Mouse (Mus musculus) spleen, adult 2 months (tissue): ENCODE measurements around the gene Grip1. TPM values are rescaled to one million over a fixed set of nuclear protein-coding genes. Genes with fewer than 3 reads are reported as not detected.

Experiments used
- DNase-seq, 2 experiments: peaks; one replicate each; pipeline versions ENCODE4 v3.0.0 to v3.0.0-alpha.2; 2012 to 2021; ENCODE audit warnings: low spot score in 2 of 2, low read depth in 1 of 2
- H3K27ac ChIP-seq: fragments of 200-500 bp; 2 replicates; pipeline ENCODE4 v1.5.1; 2012; ENCODE audit warnings: low read length, inconsistent platforms; ENCODE audit not compliant: insufficient read depth
- H3K27me3 ChIP-seq: fragments of 200-500 bp; 2 replicates; pipeline ENCODE4 v1.6.1; 2012; ENCODE audit warnings: mild to moderate bottlenecking, moderate library complexity, low read length, inconsistent platforms; ENCODE audit not compliant: control insufficient read depth, insufficient read depth
- H3K36me3 ChIP-seq: fragments of 200-500 bp; 2 replicates; pipeline ENCODE4 v1.6.1; 2012; ENCODE audit warnings: mild to moderate bottlenecking, low read length, inconsistent platforms; ENCODE audit not compliant: control insufficient read depth, insufficient read depth
- H3K4me1 ChIP-seq: fragments of 200-500 bp; 2 replicates; pipeline ENCODE4 v1.6.1; 2011; ENCODE audit warnings: inconsistent platforms; ENCODE audit not compliant: control insufficient read depth, insufficient read depth, insufficient read length
- H3K4me3 ChIP-seq: fragments of 200-500 bp; 2 replicates; pipeline ENCODE4 v1.5.1; 2011; ENCODE audit warnings: mild to moderate bottlenecking, inconsistent platforms; ENCODE audit not compliant: insufficient read depth, insufficient read length; ENCODE audit errors: extremely low read depth
- CTCF ChIP-seq: fragments of 200-500 bp; IDR thresholded peaks from 2 replicates; pipeline ENCODE4 v1.5.1; 2011; ENCODE audit warnings: mild to moderate bottlenecking, inconsistent platforms; ENCODE audit not compliant: insufficient read depth, insufficient read length, insufficient replicate concordance; ENCODE audit errors: extremely low read depth
- POLR2A ChIP-seq: fragments of 200-500 bp; IDR thresholded peaks from 2 replicates; pipeline ENCODE4 v1.6.1; 2011; ENCODE audit warnings: low read depth, low read length, inconsistent platforms
- WGBS: fragments of 180-500 bp; shearing (Covaris S2); methylation state at CpG from one replicate; pipeline ENCODE4 v1.1.7; 2018; 5-methylcytosine and 5-hydroxymethylcytosine counted together
- polyA plus RNA-seq: library from polyadenylated mRNA; depleted of rRNA; stranded (reverse); fragments of >200 nt; gene quantifications from 2 replicates; pipeline ENCODE4 v1.2.3, GENCODE M21; 2012

The Grip1 gene
- polyA plus RNA-seq, 1 experiment = not detected

DNA sequence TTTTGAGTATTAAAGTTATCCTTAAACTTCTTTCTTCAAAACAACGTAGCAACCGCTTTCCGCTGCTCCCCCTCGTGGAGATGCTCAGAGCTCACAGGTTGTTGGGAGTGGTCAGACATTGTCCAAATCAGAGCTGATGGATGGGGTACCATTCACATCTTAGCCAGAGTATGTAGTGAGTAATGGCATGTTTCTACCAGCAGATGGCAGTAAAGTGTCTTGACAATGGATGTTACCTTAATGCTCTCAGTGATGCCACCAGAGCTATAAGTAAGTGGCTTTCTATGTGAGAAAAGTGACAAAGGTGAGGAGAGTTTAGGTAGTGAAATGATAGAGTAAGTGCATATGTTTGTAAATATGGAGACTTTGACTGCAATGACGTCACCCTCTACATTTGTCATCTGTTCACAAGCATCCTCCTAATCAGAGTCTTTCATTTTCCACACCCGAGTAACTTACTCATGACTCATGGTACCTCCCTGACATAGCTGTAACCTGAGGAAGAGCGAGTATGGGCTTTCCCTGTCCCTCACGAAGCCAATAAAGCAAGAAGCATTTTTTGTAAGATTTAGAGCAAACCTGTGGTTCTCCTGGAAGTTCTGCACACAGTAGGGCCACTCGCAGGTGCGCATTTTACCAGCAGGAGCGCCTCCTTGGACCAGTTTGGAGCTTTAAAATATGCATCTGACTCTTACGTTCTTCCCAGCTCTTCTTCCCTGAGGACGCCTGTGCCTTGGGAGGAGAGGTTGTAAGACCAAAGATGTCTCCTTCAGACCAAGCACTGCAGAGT is 350.2 kb downstream of the Grip1 start:
- TF ChIP-seq CTCF (no peak), POLR2A (no peak)
- H3K27ac ChIP-seq = no peak overlapping the region
- H3K36me3 ChIP-seq = no peaks in the 10 kb centered on the region
- H3K27me3 ChIP-seq = no peaks in the 10 kb centered on the region
- no peak overlapping the region for H3K4me3 ChIP-seq
- WGBS = 56% methylated on average over 13 of the region's 13 CpGs
- no peaks in the 10 kb centered on the region for H3K4me1 ChIP-seq
- peak in 1 of 2 experiments; percentile 3 for DNase-seq

DNA sequence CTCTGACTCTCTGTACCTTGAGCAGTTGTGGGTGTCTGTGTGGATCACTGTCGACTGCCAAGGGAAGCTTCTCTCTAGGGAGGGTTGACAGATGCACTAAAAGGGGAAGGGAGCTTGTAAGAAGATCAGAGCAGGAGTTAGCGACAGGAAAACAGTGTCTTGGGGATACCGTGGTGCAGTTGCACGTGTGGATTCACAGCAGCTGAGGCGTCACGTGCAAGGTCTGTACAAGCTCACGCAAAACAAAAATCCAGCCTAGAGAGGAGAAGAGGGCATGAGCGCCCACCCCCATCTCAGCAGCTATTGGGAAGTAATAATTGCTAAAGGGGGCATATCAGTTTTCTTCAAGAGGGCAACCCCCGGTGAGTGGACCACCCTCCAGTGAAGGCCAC is 350.8 kb downstream of the Grip1 start:
- H3K36me3 ChIP-seq = no peaks in the 10 kb centered on the region
- H3K27me3 ChIP-seq = no peaks in the 10 kb centered on the region
- H3K4me3 ChIP-seq = no peak overlapping the region
- H3K4me1 ChIP-seq = no peaks in the 10 kb centered on the region
- WGBS = 82% methylated on average over 9 of the region's 9 CpGs
- DNase-seq = no peak
- no peak overlapping the region for H3K27ac ChIP-seq
- TF ChIP-seq CTCF = no peak
- no peak for TF ChIP-seq POLR2A

DNA sequence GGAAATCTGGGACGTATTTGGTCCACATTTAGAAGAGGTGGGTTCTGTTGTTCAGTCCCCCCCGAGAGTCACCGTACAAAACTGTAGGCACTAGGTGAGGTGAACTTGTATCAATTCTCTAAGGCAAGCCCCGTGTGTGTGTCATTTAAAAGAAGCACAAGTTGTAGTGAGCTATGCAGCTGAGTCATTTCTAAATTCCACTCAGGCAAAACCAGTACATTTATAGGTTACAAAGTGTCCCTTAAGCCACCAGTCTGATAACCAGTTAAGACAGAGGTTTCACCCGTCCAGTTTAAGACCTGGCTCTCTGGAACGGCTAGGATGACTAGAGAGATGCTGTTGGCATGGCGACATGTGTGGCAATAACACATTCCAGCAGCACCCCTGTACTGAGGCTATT is 351.5 kb downstream of the Grip1 start:
- no peaks in the 10 kb centered on the region for H3K36me3 ChIP-seq
- no peaks in the 10 kb centered on the region for H3K4me1 ChIP-seq
- TF ChIP-seq POLR2A (no peak), CTCF (no peak)
- no peak overlapping the region for H3K27ac ChIP-seq
- no peak for DNase-seq
- 84% methylated on average over 7 of the region's 7 CpGs for WGBS
- no peaks in the 10 kb centered on the region for H3K27me3 ChIP-seq
- H3K4me3 ChIP-seq = no peak overlapping the region

- no peak for DNase-seq
- H3K27me3 ChIP-seq = no peaks in the 10 kb centered on the region
- no peaks in the 10 kb centered on the region for H3K36me3 ChIP-seq
- no peak overlapping the region for H3K4me3 ChIP-seq
- TF ChIP-seq CTCF (no peak), POLR2A (no peak)
- H3K4me1 ChIP-seq = no peaks in the 10 kb centered on the region
- WGBS = 71% methylated on average over 8 of the region's 8 CpGs
- H3K27ac ChIP-seq = no peak overlapping the region
These were observed 352.5 kb downstream of the Grip1 start for GRCm38 (mm10) chr10:119806151-119806550.

GRCm38 (mm10) chr10:119808384-119808783 is 354.8 kb downstream of the Grip1 start:
- no peaks in the 10 kb centered on the region for H3K4me1 ChIP-seq
- WGBS = 89% methylated on average over 5 of the region's 5 CpGs
- H3K27me3 ChIP-seq = no peaks in the 10 kb centered on the region
- no peak overlapping the region for H3K4me3 ChIP-seq
- DNase-seq = no peak
- no peaks in the 10 kb centered on the region for H3K36me3 ChIP-seq
- no peak overlapping the region for H3K27ac ChIP-seq
- TF ChIP-seq CTCF (no peak), POLR2A (no peak)

DNA sequence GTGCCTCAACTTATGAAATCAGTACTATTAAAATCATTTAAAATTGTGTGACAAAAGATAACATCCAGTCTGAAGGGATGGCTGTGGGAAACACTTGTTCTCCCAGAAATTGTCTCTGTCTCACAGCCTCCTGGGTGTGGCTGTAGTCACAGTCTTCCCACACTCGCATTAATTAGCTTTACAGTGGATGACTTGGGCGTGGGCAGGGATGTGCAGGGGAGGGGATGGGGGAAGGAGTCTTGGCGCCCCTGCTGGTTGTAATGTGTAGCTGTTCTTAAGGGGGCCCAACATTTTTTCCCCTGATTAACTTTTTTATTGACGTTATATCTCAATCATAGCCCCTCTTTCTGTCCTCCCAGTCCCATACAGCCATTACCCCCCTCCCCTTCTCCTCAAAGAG is 360.5 kb downstream of the Grip1 start:
- Histone ChIP-seq H3K36me3 (no peaks in the 10 kb centered on the region), H3K4me1 (no peaks in the 10 kb centered on the region), H3K27me3 (no peaks in the 10 kb centered on the region), H3K4me3 (no peak overlapping the region), H3K27ac (no peak overlapping the region)
- WGBS = 82% methylated on average over 4 of the region's 4 CpGs
- TF ChIP-seq POLR2A = no peak
- TF ChIP-seq CTCF = no peak
- no peak for DNase-seq

DNA sequence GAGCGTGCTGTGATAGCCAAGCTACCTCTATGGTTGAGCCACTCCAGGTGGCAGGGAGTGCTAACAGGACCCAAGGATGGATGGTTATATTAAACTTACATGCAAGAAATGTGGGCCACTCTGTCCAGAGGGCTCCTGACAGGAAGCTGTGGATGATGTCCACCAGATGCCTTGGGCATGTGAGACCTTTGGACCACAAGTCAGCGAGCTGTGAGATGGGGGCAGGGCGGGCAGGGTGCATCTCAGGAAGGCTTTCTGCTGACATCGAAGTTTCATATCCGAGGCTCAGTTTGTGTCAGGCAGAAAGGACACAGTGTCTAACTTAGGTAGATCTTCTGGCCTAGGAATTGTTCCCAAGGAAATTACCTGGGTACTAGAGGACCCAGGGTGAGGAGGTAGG is 362.4 kb downstream of the Grip1 start:
- Histone ChIP-seq H3K4me3 (no peak overlapping the region), H3K27me3 (no peaks in the 10 kb centered on the region), H3K4me1 (no peaks in the 10 kb centered on the region), H3K27ac (no peak overlapping the region), H3K36me3 (no peaks in the 10 kb centered on the region)
- DNase-seq = no peak
- 77% methylated on average over 5 of the region's 5 CpGs for WGBS
- no peak for TF ChIP-seq POLR2A
- no peak for TF ChIP-seq CTCF
